Mouse (Mus musculus) bone marrow, adult 2 months (tissue): ENCODE results near the gene Klhl10.

Source experiments
- CTCF ChIP-seq: fragments of 200-500 bp; IDR thresholded peaks from 2 replicates; pipeline ENCODE4 v1.5.1; 2011; ENCODE audit warnings: low read length, control low read depth; ENCODE audit not compliant: control insufficient read depth, insufficient read depth
- POLR2A ChIP-seq: fragments of 200-500 bp; IDR thresholded peaks from 2 replicates; pipeline ENCODE4 v1.6.1; 2011; ENCODE audit warnings: low read depth, mild to moderate bottlenecking, control low read depth, low read length, borderline replicate concordance; ENCODE audit not compliant: control insufficient read depth

DNA sequence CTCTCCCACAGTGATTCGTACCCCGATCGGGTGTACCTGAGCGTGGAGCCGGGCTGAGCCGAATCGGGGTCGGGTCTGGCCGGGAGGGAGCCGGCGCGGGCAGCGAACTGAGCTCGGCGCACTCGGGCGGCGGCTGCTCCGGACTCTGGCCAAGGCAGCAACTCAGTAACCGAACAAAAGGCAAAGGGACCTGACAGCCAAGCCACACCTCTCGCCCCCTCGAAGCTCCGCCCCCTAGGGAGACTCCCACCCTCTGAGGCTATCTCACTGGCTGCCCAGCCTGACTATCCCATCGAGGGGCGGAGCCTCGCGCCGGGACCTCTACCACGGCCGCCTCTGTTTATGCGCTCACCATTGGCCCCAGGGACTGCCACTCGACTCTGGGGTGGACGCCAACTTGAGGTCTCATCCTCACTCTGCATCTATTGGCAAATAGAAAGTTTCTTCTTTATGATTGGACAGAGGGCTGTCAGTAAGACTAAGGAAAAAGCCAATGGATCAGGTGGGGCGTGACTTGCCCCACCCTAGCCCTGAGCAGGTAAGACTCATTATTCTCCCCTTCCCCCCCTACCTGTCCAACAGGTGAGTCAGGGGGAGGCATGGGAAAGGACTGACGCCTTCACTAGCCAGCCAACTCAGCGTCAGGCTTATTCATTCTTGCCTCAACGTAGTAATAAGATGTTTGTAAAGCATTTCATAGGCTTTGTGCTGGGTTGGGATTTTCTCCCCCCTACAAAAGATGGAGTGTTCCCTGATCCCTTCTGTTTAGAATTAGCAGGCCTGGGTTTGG lies 43.9 kb upstream of the Klhl10 start, which contains the start of gene Jup:
- no peak for TF ChIP-seq CTCF
- TF ChIP-seq POLR2A = peak; percentile 86
